Mouse (Mus musculus) urinary bladder, postnatal 4 days (tissue): ENCODE results near the gene Trim38.
"Not testable (repeated sequence)": the region's sequence is repeated elsewhere in the genome, so short reads cannot be mapped to it uniquely, and the experiment has no call there.

Source experiments
- DNase-seq, 2 experiments: peaks; one replicate each; pipeline ENCODE4 v3.0.0; 2021 to 2022; ENCODE audit warnings: low spot score in 2 of 2

Trim38 gene

GRCm38 (mm10) chr13:23746201-23747080 is 23.3 kb upstream of the Trim38 start, which contains the start of gene Hist1h2bb:
Hist1h2bb (plus strand) TSS chr13:23746734.
- peak in 1 of 2 experiments; percentile 68 for DNase-seq

- DNase-seq: no peak
Observed at GRCm38 (mm10) chr13:23747081-23747891, 22.4 kb upstream of the Trim38 start.

- DNase-seq: no peak
Observed at GRCm38 (mm10) chr13:23747892-23748288, 21.8 kb upstream of the Trim38 start.

- DNase-seq: no peak
Observed at GRCm38 (mm10) chr13:23749563-23750121, 20.1 kb upstream of the Trim38 start.

GRCm38 (mm10) chr13:23750839-23751477 is 18.8 kb upstream of the Trim38 start, which contains the start of gene Hist1h2ab:
Hist1h2ab (plus strand) TSS chr13:23751126.
- DNase-seq: not testable (repeated sequence)

GRCm38 (mm10) chr13:23751478-23751956 is 18.2 kb upstream of the Trim38 start:
- no peak for DNase-seq

GRCm38 (mm10) chr13:23752067-23752741 is 17.5 kb upstream of the Trim38 start, which contains the start of gene Hist1h3b:
Hist1h3b (plus strand) TSS chr13:23752267.
- peak; percentile 74 to 86 for DNase-seq

- DNase-seq: no peak
Observed at GRCm38 (mm10) chr13:23752742-23753172, 17.0 kb upstream of the Trim38 start.

GRCm38 (mm10) chr13:23753314-23754078 is 16.2 kb upstream of the Trim38 start:
- DNase-seq: no peak

GRCm38 (mm10) chr13:23755000-23755399 is 14.7 kb upstream of the Trim38 start:
- DNase-seq: no peak

- DNase-seq: peak; percentile 80 to 82
Observed at GRCm38 (mm10) chr13:23756790-23757189, 12.9 kb upstream of the Trim38 start, which contains the start of gene Hist1h4b. Hist1h4b (plus strand) TSS chr13:23757013.

- no peak for DNase-seq
Observed at GRCm38 (mm10) chr13:23757211-23757773, 12.4 kb upstream of the Trim38 start.

- no peak for DNase-seq
Observed at GRCm38 (mm10) chr13:23757921-23758320, 11.8 kb upstream of the Trim38 start.

GRCm38 (mm10) chr13:23759251-23759771 is 10.4 kb upstream of the Trim38 start:
- DNase-seq: no peak

GRCm38 (mm10) chr13:23759916-23760239 is 9.8 kb upstream of the Trim38 start:
- DNase-seq: no peak

- DNase-seq: no peak
Observed at GRCm38 (mm10) chr13:23760240-23760971, 9.3 kb upstream of the Trim38 start.

- DNase-seq: peak; percentile 98 to 99
Observed at GRCm38 (mm10) chr13:23760972-23761864, 8.5 kb upstream of the Trim38 start, which contains the start of gene Hist1h4a. Hist1h4a (minus strand) TSS chr13:23761230.
